Mouse (Mus musculus): Measurements from ENCODE around the gene Prrt2.

DNA sequence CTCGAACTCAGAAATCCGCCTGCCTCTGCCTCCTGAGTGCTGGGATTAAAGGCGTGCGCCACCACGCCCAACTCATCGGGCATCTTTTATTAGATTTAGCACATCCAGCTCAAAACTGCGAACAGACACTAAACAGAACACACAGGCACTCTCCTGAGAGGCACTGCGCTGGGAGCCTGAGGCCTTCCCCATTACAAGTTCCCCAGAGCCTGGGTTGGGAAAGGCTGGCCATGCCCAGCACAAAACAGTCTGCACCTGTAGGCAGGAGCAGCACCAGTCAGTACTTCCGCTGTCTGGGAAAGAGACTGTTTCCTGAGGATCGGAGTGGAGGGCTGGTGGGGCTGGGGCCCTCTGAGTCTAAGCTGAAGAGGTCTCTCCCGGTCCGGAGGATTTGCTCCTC, 6.0 kb downstream of the Prrt2 start:
- TF ChIP-seq POLR2A (IDR thresholded peaks at IDR 0.05; ENCODE audit: borderline replicate concordance, extremely low read depth, low read depth, low read length) (no peak), CTCF (IDR thresholded peaks at IDR 0.05; ENCODE audit: insufficient read depth, low read length) (no peak)

Data from lung, adult 2 months (tissue).